Comparison of ENCODE assay signal across 8 mouse cellular contexts in the genomic region with DNA sequence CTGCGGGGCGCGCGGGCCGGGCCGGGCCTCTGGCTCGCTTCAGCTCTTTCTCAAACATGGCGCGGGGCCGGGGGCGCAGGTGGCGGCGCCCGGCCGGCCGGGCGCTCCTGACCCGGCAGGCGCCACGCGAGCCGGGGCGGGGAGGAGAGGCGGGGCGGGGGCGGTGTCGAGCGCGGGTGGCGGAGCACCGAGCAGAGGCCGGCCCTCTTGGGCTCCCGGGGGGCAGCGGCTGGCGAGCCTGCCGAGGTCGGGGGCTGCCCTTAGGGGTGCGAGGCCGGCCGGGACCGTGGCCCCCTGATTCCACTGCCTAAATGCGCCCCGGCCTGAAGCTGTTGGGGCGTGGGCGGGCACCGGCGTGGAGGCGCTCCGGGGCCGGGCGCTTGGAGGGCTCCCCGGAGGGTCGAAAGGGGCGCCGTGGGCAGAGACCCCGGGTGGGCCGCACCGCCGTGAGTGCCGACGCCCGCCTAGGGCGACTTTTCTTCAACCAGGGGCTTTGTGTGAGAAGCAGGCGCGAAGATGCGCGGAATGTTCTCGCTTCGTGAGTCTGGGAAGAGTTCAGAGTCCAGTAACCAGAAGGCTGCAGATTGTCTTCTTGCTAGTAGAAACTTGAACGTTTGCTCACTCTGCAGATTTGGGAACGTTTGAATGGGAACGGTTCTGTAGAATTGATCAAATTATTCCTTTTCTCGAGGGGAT. TPM values are rescaled to one million over a fixed set of nuclear protein-coding genes. Genes with fewer than 3 reads are reported as not detected.
A peak's percentile ranks its signal among the peaks of the same experiment; 100 is the strongest.
DNase-seq lines count a peak whose midpoint lies in the region; ATAC-seq and TF ChIP-seq lines count a peak whose summit lies in the region.

No protein-coding gene starts in this region.

- peak overlapping the region; percentile 74 for H3ac ChIP-seq in C2C12 (ENCODE audit: control insufficient read depth, insufficient read length, low read depth)

- peak overlapping the region; percentile 90 for H3K9ac ChIP-seq in heart, embryonic 11.5 days (ENCODE audit: low read depth, low read length)
- peak overlapping the region; percentile 93 for H3K9ac ChIP-seq in kidney, embryonic 15.5 days
- peak overlapping the region; percentile 82 for H3K9ac ChIP-seq in liver, embryonic 16.5 days (ENCODE audit: low read depth, low read length)
- H3K9ac ChIP-seq in neural tube, embryonic 14.5 days (replicated peaks; ENCODE audit: low read depth, low read length), result peak overlapping the region; percentile 94

- CTCF ChIA-PET in Patski (lab: Charles Lee), result interaction anchor here (0.9 to 2.3 kb wide), 4 partner anchors 64 to 107 kb away, joined by 3 to 15 read pairs (median 4); no protein-coding TSS in a partner anchor

- H3K4me3 ChIP-seq in C2C12 (ENCODE audit: insufficient read depth, poor library complexity, severe bottlenecking), result peak overlapping the region; percentile 46
- H3K4me3 ChIP-seq in heart, embryonic 11.5 days (ENCODE audit: low read depth, low read length), result peak overlapping the region; percentile 77
- H3K4me3 ChIP-seq in kidney, embryonic 15.5 days (replicated peaks), result peak overlapping the region; percentile 84
- H3K4me3 ChIP-seq in liver, embryonic 16.5 days (ENCODE audit: low read depth, low read length), result peak overlapping the region; percentile 80
- H3K4me3 ChIP-seq in neural tube, embryonic 14.5 days (ENCODE audit: low read depth, low read length), result peak overlapping the region; percentile 94

- POLR2A ChIA-PET in Patski (lab: Charles Lee), result interaction anchor here (1.0 to 1.5 kb wide), 2 partner anchors 57 to 123 kb away, joined by 3 to 7 read pairs; no protein-coding TSS in a partner anchor

- H3K4me1 ChIP-seq in heart, embryonic 11.5 days (ENCODE audit: control insufficient read depth, insufficient read depth, low read length), result 0 out of 2 replicates have a peak, but pooled peaks cover 8% of the 10 kb centered on the region
- H3K4me1 ChIP-seq in kidney, embryonic 15.5 days, result peaks cover 35% of the 10 kb centered on the region
- H3K4me1 ChIP-seq in liver, embryonic 16.5 days (ENCODE audit: control insufficient read depth, low read depth, low read length), result peaks cover 14% of the 10 kb centered on the region
- H3K4me1 ChIP-seq in neural tube, embryonic 14.5 days (ENCODE audit: control insufficient read depth, insufficient read depth, low read length), result peaks cover 14% of the 10 kb centered on the region; the same call in 1 of the 2 replicates

- peak overlapping the region; percentile 87 for H3K4me2 ChIP-seq in heart, embryonic 11.5 days
- peak overlapping the region; percentile 94 for H3K4me2 ChIP-seq in kidney, embryonic 15.5 days
- peak overlapping the region; percentile 97 for H3K4me2 ChIP-seq in liver, embryonic 16.5 days (ENCODE audit: low read depth, low read length)
- H3K4me2 ChIP-seq in neural tube, embryonic 14.5 days (ENCODE audit: low read depth, low read length), result peak overlapping the region; percentile 95

- in situ Hi-C loops in Patski (cut with MboI; ENCODE audit: low pct_unique_long_range_greater_than_20kb), result loop anchor here (5.0 kb wide), 4 partner anchors 36 to 231 kb away; no protein-coding TSS in a partner anchor

- TF ChIP-seq CTCF in C2C12 (IDR thresholded peaks at IDR 0.05; ENCODE audit: control insufficient read depth, insufficient read depth, insufficient read length) (no peak), Patski (IDR thresholded peaks at IDR 0.05) (no peak)

- H3K27ac ChIP-seq in heart, embryonic 11.5 days (ENCODE audit: low read depth, low read length), result peak overlapping the region; percentile 94
- peak overlapping the region; percentile 96 for H3K27ac ChIP-seq in kidney, embryonic 15.5 days
- H3K27ac ChIP-seq in liver, embryonic 16.5 days (ENCODE audit: low read length), result peak overlapping the region; percentile 81
- peak overlapping the region; percentile 88 for H3K27ac ChIP-seq in neural tube, embryonic 14.5 days (ENCODE audit: low read depth, low read length)

- 1% methylated on average over 45 of the region's 73 CpGs for WGBS in heart, embryonic 11.5 days (ENCODE audit: insufficient replicate concordance)
- 1% methylated on average over 54 of the region's 73 CpGs for WGBS in kidney, embryonic 15.5 days
- WGBS in liver, embryonic 16.5 days (ENCODE audit: insufficient replicate concordance), result under 1% methylated on average over 68 of the region's 73 CpGs
- WGBS in neural tube, embryonic 14.5 days, result 1% methylated on average over 55 of the region's 73 CpGs

- H3K79me3 ChIP-seq in C2C12 (ENCODE audit: low read depth), result peaks cover 13% of the 10 kb centered on the region

- ATAC-seq in Patski, result peak; percentile 57
- peak; percentile 75 for ATAC-seq in heart, embryonic 11.5 days (replicated peaks; ENCODE audit: insufficient number of reproducible peaks, low FRiP score, low TSS enrichment)
- ATAC-seq in kidney, embryonic 15.5 days (replicated peaks; ENCODE audit: low FRiP score), result peak; percentile 81
- ATAC-seq in liver, embryonic 16.5 days (ENCODE audit: low read depth), result peak; percentile 64
- ATAC-seq in neural tube, embryonic 14.5 days (ENCODE audit: low read depth), result peak; percentile 70
- no peak for ATAC-seq in activated CD4-positive, CD25-positive, alpha-beta regulatory T cell, adult 4 months

- peaks cover 10% of the 10 kb centered on the region for H3K27me3 ChIP-seq in C2C12 (ENCODE audit: control insufficient read depth, insufficient read depth, insufficient read length)
- H3K27me3 ChIP-seq in Patski, result no peaks in the 10 kb centered on the region
- no peaks in the 10 kb centered on the region for H3K27me3 ChIP-seq in heart, embryonic 11.5 days (ENCODE audit: control insufficient read depth, insufficient read depth, low read length)
- no peaks in the 10 kb centered on the region for H3K27me3 ChIP-seq in kidney, embryonic 15.5 days
- peaks cover 16% of the 10 kb centered on the region for H3K27me3 ChIP-seq in liver, embryonic 16.5 days (ENCODE audit: control insufficient read depth, insufficient read depth, low read depth, low read length)
- no peaks in the 10 kb centered on the region for H3K27me3 ChIP-seq in neural tube, embryonic 14.5 days (ENCODE audit: control insufficient read depth, insufficient read depth, low read length)

- no peaks in the 10 kb centered on the region for H3K36me3 ChIP-seq in C2C12 (ENCODE audit: control insufficient read depth, insufficient read depth)
- H3K36me3 ChIP-seq in heart, embryonic 11.5 days (ENCODE audit: control insufficient read depth, insufficient read depth, low read length), result no peaks in the 10 kb centered on the region
- H3K36me3 ChIP-seq in kidney, embryonic 15.5 days, result no peaks in the 10 kb centered on the region
- no peaks in the 10 kb centered on the region for H3K36me3 ChIP-seq in liver, embryonic 16.5 days (ENCODE audit: control insufficient read depth, insufficient read depth)
- no peaks in the 10 kb centered on the region for H3K36me3 ChIP-seq in neural tube, embryonic 14.5 days (ENCODE audit: control insufficient read depth, insufficient read depth, low read length)

- no peaks in the 10 kb centered on the region for H3K9me3 ChIP-seq in heart, embryonic 11.5 days (replicated peaks; ENCODE audit: control insufficient read depth, low read length)
- no peaks in the 10 kb centered on the region for H3K9me3 ChIP-seq in kidney, embryonic 15.5 days (replicated peaks)
- H3K9me3 ChIP-seq in liver, embryonic 16.5 days (replicated peaks; ENCODE audit: control insufficient read depth, low read length), result no peaks in the 10 kb centered on the region
- no peaks in the 10 kb centered on the region for H3K9me3 ChIP-seq in neural tube, embryonic 14.5 days (ENCODE audit: control insufficient read depth, low read length)

- DNase-seq in Patski (ENCODE audit: low read depth, low spot score), result no peak
- peak; percentile 31 for DNase-seq in embryo, embryonic 11.5 days (ENCODE audit: low read depth, low spot score)

- H3K79me2 ChIP-seq in C2C12 (ENCODE audit: control insufficient read depth, insufficient read depth), result peaks cover 50% of the 10 kb centered on the region

TF ChIP-seq in C2C12, 6 proteins besides CTCF, POLR2A, EP300 and RAD21:
- TF ChIP-seq MAX (IDR thresholded peaks at IDR 0.05) (no peak), FOSL1 (IDR thresholded peaks at IDR 0.05; ENCODE audit: insufficient read depth, low read length, poor library complexity, severe bottlenecking) (no peak), USF1 (IDR thresholded peaks at IDR 0.05; ENCODE audit: low read depth) (no peak), MYOG (IDR thresholded peaks at IDR 0.05; ENCODE audit: control insufficient read depth, extremely low read depth, insufficient read length) (no peak), CEBPB (IDR thresholded peaks at IDR 0.05; ENCODE audit: low read depth) (no peak), MYOD1 (IDR thresholded peaks at IDR 0.05; ENCODE audit: control insufficient read depth, insufficient read length, low read depth) (no peak)

RNA-seq across cellular contexts. Expression of gene Tgfbr1, which starts 0.5 kb away (rescaled TPM):
- polyA plus RNA-seq in C2C12 (2012; fragmentation: generic; extraction: Trizol), result 2.4 TPM
- 12.9 TPM for polyA plus RNA-seq in Patski (2021)
- polyA plus RNA-seq in heart, embryonic 11.5 days (2014; fragmentation: Nextera tagmentation; extraction: Ambion mirVana), result 36.8 and 49.2 TPM in 2 replicates
- 45.2 and 45.5 TPM in 2 replicates for polyA plus RNA-seq in kidney, embryonic 15.5 days (2015; fragmentation: Nextera tagmentation; extraction: Ambion mirVana)
- polyA plus RNA-seq in liver, embryonic 16.5 days (2015; fragmentation: Nextera tagmentation; extraction: Ambion mirVana), result 5.4 and 5.8 TPM in 2 replicates
- 31.7 and 44.4 TPM in 2 replicates for polyA plus RNA-seq in neural tube, embryonic 14.5 days (2014; fragmentation: Nextera tagmentation; extraction: Ambion mirVana)
- polyA plus RNA-seq in activated CD4-positive, CD25-positive, alpha-beta regulatory T cell, adult 4 months (2017; shearing (Covaris generic)), result 10 to 100 TPM; 35.2 to 38.2 TPM
